Mouse (Mus musculus) hindbrain, embryonic 16.5 days (tissue): ENCODE data around the gene Dennd5a. TPM values are rescaled to one million over a fixed set of nuclear protein-coding genes. Genes with fewer than 3 reads are reported as not detected.
A peak's percentile ranks its signal among the peaks of the same experiment; 100 is the strongest.

Source experiments
- ATAC-seq: fragments of 200-750 bp; cut with Nextera tagmentation; 2 replicates; pipeline ENCODE4 v1.8.0; 2017; ENCODE audit warnings: moderate TSS enrichment, moderate library complexity
- H3K27ac ChIP-seq: fragments of 300-500 bp; sonication (generic); 2 replicates; pipeline ENCODE4 v1.5.1; 2014; ENCODE audit warnings: low read depth, mild to moderate bottlenecking, control low read depth, low read length, moderate library complexity
- H3K27me3 ChIP-seq: fragments of 300-500 bp; sonication (generic); replicated peaks from 2 replicates; pipeline ENCODE4 v1.6.1; 2014; ENCODE audit warnings: low read length; ENCODE audit not compliant: control insufficient read depth, insufficient read depth
- H3K36me3 ChIP-seq: fragments of 300-500 bp; sonication (generic); 2 replicates; pipeline ENCODE4 v1.6.1; 2014; ENCODE audit warnings: mild to moderate bottlenecking, low read length, moderate library complexity, mixed read lengths; ENCODE audit not compliant: control insufficient read depth, insufficient read depth
- H3K4me1 ChIP-seq: fragments of 300-500 bp; sonication (generic); 2 replicates; pipeline ENCODE4 v1.6.1; 2014; ENCODE audit warnings: low read depth, low read length; ENCODE audit not compliant: control insufficient read depth, insufficient read depth
- H3K4me2 ChIP-seq: fragments of 300-500 bp; sonication (generic); 2 replicates; pipeline ENCODE4 v1.6.1; 2014; ENCODE audit warnings: mild to moderate bottlenecking, low read length, control low read depth, moderate library complexity
- H3K4me3 ChIP-seq: fragments of 300-500 bp; sonication (generic); 2 replicates; pipeline ENCODE4 v1.5.1; 2014; ENCODE audit warnings: mild to moderate bottlenecking, low read length, control low read depth, moderate library complexity
- H3K9ac ChIP-seq: fragments of 300-500 bp; sonication (generic); 2 replicates; pipeline ENCODE4 v1.6.1; 2014; ENCODE audit warnings: low read depth, mild to moderate bottlenecking, control low read depth, low read length, moderate library complexity
- H3K9me3 ChIP-seq: fragments of 300-500 bp; sonication (generic); 2 replicates; pipeline ENCODE4 v1.6.1; 2014; ENCODE audit warnings: mild to moderate bottlenecking, low read length, moderate library complexity; ENCODE audit not compliant: control insufficient read depth
- WGBS: fragments of 180-500 bp; shearing (Covaris S2); extraction: QIAGEN DNeasy Blood & Tissue Kit; methylation state at CpG from one replicate; pipeline ENCODE4 v1.1.7; 2014; 5-methylcytosine and 5-hydroxymethylcytosine counted together
- polyA plus RNA-seq: library from polyadenylated mRNA; unstranded; fragments of >200 nt; fragmentation: Nextera tagmentation; extraction: Ambion mirVana; gene quantifications from 2 replicates; pipeline ENCODE4 v1.2.1, GENCODE M21; 2015

Dennd5a gene
- polyA plus RNA-seq, 1 experiment from 2014 or later, result 36.5 TPM

- no peak overlapping the region for H3K4me3 ChIP-seq
- H3K9me3 ChIP-seq, result no peaks in the 10 kb centered on the region
- H3K36me3 ChIP-seq, result no peaks in the 10 kb centered on the region
- H3K4me1 ChIP-seq, result no peaks in the 10 kb centered on the region
- 70% methylated on average over 8 of the region's 8 CpGs for whole genome bisulfite sequencing
- no peak overlapping the region for H3K4me2 ChIP-seq
- H3K9ac ChIP-seq, result no peak overlapping the region
- ATAC-seq, result no peak
- H3K27me3 ChIP-seq, result no peaks in the 10 kb centered on the region
- no peak overlapping the region for H3K27ac ChIP-seq
Measured at GRCm38 (mm10) chr7:109876085-109876484, 84.2 kb downstream of the Dennd5a start.

- Histone ChIP-seq H3K9ac (no peak overlapping the region), H3K27me3 (no peaks in the 10 kb centered on the region), H3K4me3 (no peak overlapping the region), H3K36me3 (no peaks in the 10 kb centered on the region), H3K4me2 (no peak overlapping the region), H3K9me3 (no peaks in the 10 kb centered on the region), H3K27ac (no peak overlapping the region), H3K4me1 (no peaks in the 10 kb centered on the region)
- 49% methylated on average over 3 of the region's 3 CpGs for WGBS
- ATAC-seq, result no peak
Measured at GRCm38 (mm10) chr7:109875598-109875997, 84.7 kb downstream of the Dennd5a start.

- no peak for ATAC-seq
- Histone ChIP-seq H3K9ac (no peak overlapping the region), H3K27ac (no peak overlapping the region), H3K9me3 (no peaks in the 10 kb centered on the region), H3K4me1 (no peaks in the 10 kb centered on the region), H3K27me3 (no peaks in the 10 kb centered on the region), H3K36me3 (no peaks in the 10 kb centered on the region), H3K4me3 (no peak overlapping the region), H3K4me2 (no peak overlapping the region)
Measured at GRCm38 (mm10) chr7:109875033-109875432, 85.2 kb downstream of the Dennd5a start.

DNA sequence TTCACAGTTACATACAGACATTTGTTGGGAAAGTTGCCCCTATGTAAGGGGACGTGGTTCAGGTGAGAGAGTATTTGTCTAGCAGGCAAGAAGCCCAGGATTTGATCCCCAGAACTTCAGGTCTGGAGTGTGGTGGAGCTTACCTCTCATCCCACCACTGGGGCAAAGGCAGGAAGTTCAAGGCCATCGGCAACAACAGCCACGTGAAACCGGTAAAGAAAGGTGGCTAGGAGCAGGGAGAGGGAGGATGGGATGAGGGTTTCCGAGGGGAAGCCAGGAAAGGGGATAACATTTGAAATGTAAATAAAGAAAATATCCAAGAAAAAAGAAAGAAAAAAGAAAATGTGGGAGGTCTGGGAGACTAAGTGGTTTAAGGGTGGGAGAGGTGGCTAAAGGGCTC lies 87.1 kb downstream of the Dennd5a start:
- no peak for ATAC-seq
- 58% methylated on average over 5 of the region's 5 CpGs for WGBS
- H3K9ac ChIP-seq, result no peak overlapping the region

DNA sequence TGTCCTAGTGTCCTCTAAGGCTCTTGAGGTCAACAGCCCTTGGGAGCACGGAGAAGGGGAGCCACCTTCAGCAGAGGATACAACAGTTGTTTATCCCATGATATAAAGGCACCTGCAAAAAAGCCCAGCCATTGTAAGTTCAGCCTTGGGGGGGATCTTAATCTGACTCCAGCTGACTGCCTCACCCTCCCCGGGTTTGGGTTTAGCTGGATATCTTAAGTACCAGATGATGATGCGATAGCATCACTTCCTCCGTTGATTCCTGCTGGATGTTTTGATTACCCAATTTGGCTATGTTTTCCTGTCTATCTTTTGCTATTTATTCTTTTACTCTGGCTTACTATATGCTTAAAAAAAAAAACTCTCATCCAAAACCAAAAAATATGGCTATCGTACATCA lies 89.0 kb downstream of the Dennd5a start:
- H3K4me1 ChIP-seq, result no peaks in the 10 kb centered on the region
- H3K27me3 ChIP-seq, result no peaks in the 10 kb centered on the region
- H3K9ac ChIP-seq, result no peak overlapping the region
- no peak for ATAC-seq
- H3K36me3 ChIP-seq, result no peaks in the 10 kb centered on the region
- H3K9me3 ChIP-seq, result no peaks in the 10 kb centered on the region
- no peak overlapping the region for H3K4me3 ChIP-seq
- no peak overlapping the region for H3K27ac ChIP-seq
- H3K4me2 ChIP-seq, result no peak overlapping the region
- 87% methylated on average over 5 of the region's 5 CpGs for WGBS

More for the DNA sequence above, 87.1 kb downstream of the Dennd5a start:
- H3K27me3 ChIP-seq, result no peaks in the 10 kb centered on the region
- H3K9me3 ChIP-seq, result no peaks in the 10 kb centered on the region
- H3K4me2 ChIP-seq, result no peak overlapping the region
- H3K36me3 ChIP-seq, result no peaks in the 10 kb centered on the region
- no peaks in the 10 kb centered on the region for H3K4me1 ChIP-seq
- no peak overlapping the region for H3K4me3 ChIP-seq
- no peak overlapping the region for H3K27ac ChIP-seq

- no peak overlapping the region for H3K4me3 ChIP-seq
- H3K27ac ChIP-seq, result no peak overlapping the region
- H3K4me1 ChIP-seq, result peaks cover 8% of the 10 kb centered on the region
- no peaks in the 10 kb centered on the region; the same call in 1 of the 2 replicates for H3K27me3 ChIP-seq
- peak; percentile 12; the same call in 1 of the 2 replicates for ATAC-seq
- H3K4me2 ChIP-seq, result no peak overlapping the region
- no peak overlapping the region for H3K9ac ChIP-seq
- no peaks in the 10 kb centered on the region for H3K36me3 ChIP-seq
- H3K9me3 ChIP-seq, result no peaks in the 10 kb centered on the region
- WGBS, result 21% methylated on average over 3 of the region's 3 CpGs
Measured at GRCm38 (mm10) chr7:109868498-109868897, 91.8 kb downstream of the Dennd5a start.

GRCm38 (mm10) chr7:109866643-109867042 lies 93.6 kb downstream of the Dennd5a start:
- Histone ChIP-seq H3K27ac (no peak overlapping the region), H3K4me3 (no peak overlapping the region), H3K9ac (no peak overlapping the region), H3K4me2 (no peak overlapping the region), H3K9me3 (no peaks in the 10 kb centered on the region), H3K36me3 (no peaks in the 10 kb centered on the region), H3K4me1 (peaks cover 8% of the 10 kb centered on the region), H3K27me3 (no peaks in the 10 kb centered on the region; the same call in 1 of the 2 replicates)
- 35% methylated on average over 3 of the region's 3 CpGs for WGBS
- no peak for ATAC-seq

DNA sequence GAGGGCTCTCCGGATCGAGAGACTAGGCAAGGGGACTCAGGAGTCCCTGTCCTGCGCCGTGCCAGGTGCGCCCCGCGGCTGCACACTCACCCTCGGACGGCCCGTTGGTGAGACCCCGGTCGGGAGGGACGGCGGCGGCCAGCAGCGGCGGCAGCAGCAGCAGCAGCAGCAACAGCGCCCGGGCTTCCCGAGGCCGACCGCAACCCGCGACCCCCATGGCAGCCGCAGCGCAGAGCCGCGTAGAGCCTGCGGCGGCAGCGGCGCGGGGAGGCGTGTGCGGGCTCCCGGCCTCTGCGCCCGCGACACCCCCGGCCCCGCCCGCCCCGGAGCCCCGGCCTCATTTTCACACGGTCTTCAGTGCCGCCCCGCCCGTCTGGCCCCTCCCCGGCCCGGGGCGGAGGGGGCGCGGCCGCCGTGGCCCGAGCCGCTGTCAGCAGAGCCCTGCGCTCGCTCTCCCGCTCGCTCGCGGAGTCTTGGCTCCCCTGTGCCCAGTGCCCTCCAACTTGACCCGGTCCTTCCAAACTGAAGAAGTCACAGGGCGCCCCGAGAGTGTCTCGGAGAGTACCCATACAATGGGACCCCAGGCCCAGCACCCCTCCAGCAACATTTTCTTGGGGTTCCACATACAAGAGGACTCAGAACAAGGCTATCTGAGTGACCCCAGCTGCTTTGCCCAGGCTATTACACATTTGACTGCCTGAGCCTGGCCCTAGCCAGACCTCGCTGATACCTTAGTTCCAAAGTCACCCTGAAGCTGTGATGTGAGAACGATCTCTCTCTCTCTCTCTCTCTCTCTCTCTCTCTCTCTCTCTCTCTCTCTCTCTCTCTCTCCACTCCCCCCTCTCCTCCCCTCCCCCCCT lies 94.7 kb downstream of the Dennd5a start, which contains the start of gene Scube2:
Scube2 (minus strand) TSS at position 310 of the 860 bp plus-strand sequence.
- Histone ChIP-seq H3K36me3 (no peaks in the 10 kb centered on the region), H3K9me3 (no peaks in the 10 kb centered on the region), H3K4me3 (peak within 1 kb of the TSS; percentile 66), H3K27me3 (no peaks in the 10 kb centered on the region; the same call in 1 of the 2 replicates), H3K4me1 (peaks cover 8% of the 10 kb centered on the region), H3K27ac (no peak within 1 kb of the TSS), H3K9ac (peak within 1 kb of the TSS; percentile 79), H3K4me2 (peak within 1 kb of the TSS; percentile 99)
- 2% methylated on average over 21 of the region's 69 CpGs for WGBS
- peak; percentile 83 for ATAC-seq

GRCm38 (mm10) chr7:109863561-109863960 lies 96.7 kb downstream of the Dennd5a start:
- peaks cover 8% of the 10 kb centered on the region for H3K4me1 ChIP-seq
- no peak overlapping the region for H3K27ac ChIP-seq
- 21% methylated on average over 4 of the region's 4 CpGs for WGBS
- no peak overlapping the region for H3K9ac ChIP-seq
- no peaks in the 10 kb centered on the region for H3K36me3 ChIP-seq
- no peaks in the 10 kb centered on the region for H3K9me3 ChIP-seq
- H3K27me3 ChIP-seq, result no peaks in the 10 kb centered on the region; the same call in 1 of the 2 replicates
- H3K4me2 ChIP-seq, result no peak overlapping the region
- ATAC-seq, result no peak
- H3K4me3 ChIP-seq, result no peak overlapping the region
